Mouse (Mus musculus): ENCODE results near the gene Gm20517.

DNA sequence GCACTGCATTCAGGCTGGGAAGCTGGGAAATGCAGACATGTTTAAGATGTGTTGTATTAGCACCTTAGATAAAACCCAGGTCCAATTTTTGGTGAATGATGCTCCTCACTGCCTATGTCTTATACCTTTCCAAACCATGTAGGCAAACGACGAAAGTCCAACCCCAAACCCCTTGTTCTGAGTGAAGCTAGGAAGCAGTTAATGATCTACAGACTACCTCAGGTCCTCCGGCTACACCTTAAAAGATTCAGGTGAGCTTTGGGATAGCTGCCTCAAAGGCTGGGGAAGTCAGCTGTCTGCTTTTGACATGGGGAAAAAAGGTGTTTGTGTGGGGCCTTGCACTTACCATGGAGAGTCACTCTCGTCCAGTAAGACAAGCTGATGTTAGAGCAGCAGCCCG, 67.3 kb downstream of the Gm20517 start:
- TF ChIP-seq POLR2A (IDR thresholded peaks at IDR 0.05; ENCODE audit: control insufficient read depth in 1 of 2, insufficient read depth in 1 of 2, low read depth in 1 of 2, low read length in 2 of 2, poor library complexity in 1 of 2) (no peak), CTCF (IDR thresholded peaks at IDR 0.05 in 2 of 3, conservative IDR thresholded peaks at IDR 0.05 in 1 of 3; ENCODE audit: control insufficient read depth in 1 of 3, insufficient read depth in 1 of 3, low read depth in 2 of 3, low read length in 3 of 3, poor library complexity in 1 of 3, severe bottlenecking in 1 of 3) (no peak), MAX (IDR thresholded peaks at IDR 0.05; ENCODE audit: low read length) (no peak), ZNF384 (IDR thresholded peaks at IDR 0.05; ENCODE audit: low read depth, low read length) (no peak), POLR2AphosphoS2 (IDR thresholded peaks at IDR 0.05; ENCODE audit: low read length) (no peak), UBTF (IDR thresholded peaks at IDR 0.05; ENCODE audit: borderline replicate concordance, insufficient read depth, low read depth, low read length) (no peak), TAL1 (IDR thresholded peaks at IDR 0.05; ENCODE audit: low read length) (no peak)
